Mouse (Mus musculus): ENCODE results near the gene Mrps2. TPM values are rescaled to one million over a fixed set of nuclear protein-coding genes. Genes with fewer than 3 reads are reported as not detected.

Mrps2 gene
- total and polyA plus RNA-seq, 3 experiments = 30.5 to 71.4 (median 70.3) TPM

DNA sequence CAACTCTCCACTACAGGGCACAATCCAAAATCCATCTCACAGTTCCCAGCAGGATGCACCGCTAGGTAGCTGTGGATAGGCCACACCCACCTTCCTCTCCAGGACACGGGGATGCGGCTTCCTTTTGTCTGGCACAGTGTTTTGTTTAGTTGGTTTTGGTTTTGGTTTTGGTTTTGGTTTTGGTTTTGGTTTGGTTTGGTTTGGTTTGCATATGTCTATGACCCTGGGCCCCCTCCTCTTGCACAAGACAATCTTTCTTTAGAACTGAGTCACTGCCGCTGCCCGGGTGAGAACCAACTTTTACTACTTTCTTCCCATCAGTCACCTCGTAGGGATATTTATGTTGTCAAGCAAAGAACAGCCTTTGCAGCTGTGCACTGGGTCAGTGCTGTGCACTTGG, 27.0 kb upstream of the Mrps2 start:
- H3K4me1 ChIP-seq (ENCODE audit: control insufficient read depth in 1 of 2, insufficient read depth in 2 of 2, low read length in 2 of 2) = no peaks in the 10 kb centered on the region
- TF ChIP-seq NELFE (IDR thresholded peaks at IDR 0.05; ENCODE audit: low read depth, low read length) (no peak), USF2 (IDR thresholded peaks at IDR 0.05; ENCODE audit: borderline replicate concordance in 1 of 2, insufficient read depth in 1 of 2, low read depth in 1 of 2, low read length in 2 of 2) (no peak), CHD1 (IDR thresholded peaks at IDR 0.05; ENCODE audit: low read depth, low read length) (no peak), NRF1 (IDR thresholded peaks at IDR 0.05; ENCODE audit: insufficient read depth, low read depth, low read length, poor library complexity, severe bottlenecking) (no peak), EP300 (IDR thresholded peaks at IDR 0.05; ENCODE audit: low read depth in 1 of 2, low read length in 2 of 2) (no peak), POLR2AphosphoS5 (IDR thresholded peaks at IDR 0.05; ENCODE audit: borderline replicate concordance, low read depth, low read length) (no peak), TBP (IDR thresholded peaks at IDR 0.05; ENCODE audit: low read depth, low read length) (no peak), MAZ (IDR thresholded peaks at IDR 0.05; ENCODE audit: low read depth, low read length) (no peak), ETS1 (IDR thresholded peaks at IDR 0.05; ENCODE audit: low read depth, low read length) (no peak), SIN3A (IDR thresholded peaks at IDR 0.05; ENCODE audit: low read length) (no peak), MYB (IDR thresholded peaks at IDR 0.05; ENCODE audit: low read depth, low read length) (no peak), JUND (IDR thresholded peaks at IDR 0.05; ENCODE audit: low read depth, low read length) (no peak), ZC3H11A (IDR thresholded peaks at IDR 0.05; ENCODE audit: low read depth, low read length) (no peak), MXI1 (IDR thresholded peaks at IDR 0.05; ENCODE audit: low read depth, low read length) (no peak), CHD2 (IDR thresholded peaks at IDR 0.05; ENCODE audit: low read length) (no peak), KAT2A (conservative IDR thresholded peaks at IDR 0.05; ENCODE audit: low read depth, low read length) (no peak), MAFK (IDR thresholded peaks at IDR 0.05; ENCODE audit: borderline replicate concordance, low read depth, low read length) (no peak), RCOR1 (IDR thresholded peaks at IDR 0.05; ENCODE audit: low read depth, low read length) (no peak), MEF2A (IDR thresholded peaks at IDR 0.05; ENCODE audit: extremely low read depth, insufficient replicate concordance, low read depth, low read length, poor library complexity, severe bottlenecking) (no peak), GATA1 (IDR thresholded peaks at IDR 0.05; ENCODE audit: low read depth, low read length) (no peak)
- H3K79me2 ChIP-seq (ENCODE audit: control insufficient read depth, insufficient read depth, low read length, poor library complexity) = no peaks in the 10 kb centered on the region
- no peak overlapping the region for H3K4me3 ChIP-seq (ENCODE audit: control insufficient read depth in 1 of 2, insufficient read depth in 1 of 2, low read depth in 2 of 2, low read length in 2 of 2)
- H3K27ac ChIP-seq (ENCODE audit: control insufficient read depth, low read depth, low read length) = no peak overlapping the region
- no peaks in the 10 kb centered on the region for H3K36me3 ChIP-seq (ENCODE audit: control insufficient read depth in 1 of 2, insufficient read depth in 2 of 2, low read length in 2 of 2)
- no peaks in the 10 kb centered on the region for H3K9me3 ChIP-seq (replicated peaks; ENCODE audit: insufficient read depth, low read length)
- DNase-seq (ENCODE audit: low read depth, low spot score) = no peak
- peaks cover 2% of the 10 kb centered on the region in 2 experiments; a peak in 2 of 4 replicates for H3K27me3 ChIP-seq (ENCODE audit: control insufficient read depth in 1 of 2, insufficient read depth in 2 of 2, low read length in 2 of 2)
- no peak overlapping the region for H3K9ac ChIP-seq (ENCODE audit: control insufficient read depth, low read depth, low read length, poor library complexity, severe bottlenecking)

DNA sequence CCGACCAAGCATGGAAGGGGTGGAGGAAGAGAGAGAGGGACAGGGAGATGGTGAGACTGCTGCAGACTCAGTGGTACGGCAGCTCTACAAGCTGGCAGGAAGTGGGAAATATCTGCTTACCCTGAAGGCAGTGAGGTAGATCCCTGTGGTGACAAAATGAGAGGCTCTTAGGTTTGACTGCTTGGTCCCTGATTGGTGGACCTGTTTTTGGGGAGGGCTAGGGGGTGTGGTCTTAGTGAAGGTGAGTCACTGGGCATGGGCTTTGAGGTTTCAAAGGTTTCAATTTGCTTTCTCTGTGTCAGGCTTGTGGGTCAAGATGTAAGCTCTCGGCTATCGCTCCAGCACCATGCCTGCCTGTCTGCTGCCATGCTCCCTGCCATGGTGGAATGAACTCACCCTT, 22.8 kb upstream of the Mrps2 start:
- no peak overlapping the region for H3K9ac ChIP-seq (ENCODE audit: control insufficient read depth, low read depth, low read length, poor library complexity, severe bottlenecking)
- DNase-seq (ENCODE audit: low read depth, low spot score) = no peak
- no peaks in the 10 kb centered on the region for H3K4me1 ChIP-seq (ENCODE audit: control insufficient read depth in 1 of 2, insufficient read depth in 2 of 2, low read length in 2 of 2)
- no peaks in the 10 kb centered on the region for H3K36me3 ChIP-seq (ENCODE audit: control insufficient read depth in 1 of 2, insufficient read depth in 2 of 2, low read length in 2 of 2)
- peaks cover under 1 to 3% of the 10 kb centered on the region in 2 experiments; a peak in 2 of 4 replicates for H3K27me3 ChIP-seq (ENCODE audit: control insufficient read depth in 1 of 2, insufficient read depth in 2 of 2, low read length in 2 of 2)
- no peaks in the 10 kb centered on the region for H3K9me3 ChIP-seq (replicated peaks; ENCODE audit: insufficient read depth, low read length)
- H3K79me2 ChIP-seq (ENCODE audit: control insufficient read depth, insufficient read depth, low read length, poor library complexity) = no peaks in the 10 kb centered on the region
- no peak for TF ChIP-seq MAZ (IDR thresholded peaks at IDR 0.05; ENCODE audit: low read depth, low read length)
- no peak for TF ChIP-seq POLR2A (IDR thresholded peaks at IDR 0.05; ENCODE audit: control insufficient read depth in 1 of 2, insufficient read depth in 1 of 2, low read depth in 1 of 2, low read length in 2 of 2, poor library complexity in 1 of 2)
- TF ChIP-seq SIN3A (IDR thresholded peaks at IDR 0.05; ENCODE audit: low read length) = no peak
- no peak for TF ChIP-seq USF2 (IDR thresholded peaks at IDR 0.05; ENCODE audit: borderline replicate concordance in 1 of 2, insufficient read depth in 1 of 2, low read depth in 1 of 2, low read length in 2 of 2)
- no peak for TF ChIP-seq KAT2A (conservative IDR thresholded peaks at IDR 0.05; ENCODE audit: low read depth, low read length)
- TF ChIP-seq MAFK (IDR thresholded peaks at IDR 0.05; ENCODE audit: borderline replicate concordance, low read depth, low read length) = no peak
- H3K27ac ChIP-seq (ENCODE audit: control insufficient read depth, low read depth, low read length) = no peak overlapping the region
- H3K4me3 ChIP-seq (ENCODE audit: control insufficient read depth in 1 of 2, insufficient read depth in 1 of 2, low read depth in 2 of 2, low read length in 2 of 2) = no peak overlapping the region
